Mouse (Mus musculus) bone marrow, adult 2 months (tissue): ENCODE data around the gene Slco1a5. TPM values are rescaled to one million over a fixed set of nuclear protein-coding genes. Genes with fewer than 3 reads are reported as not detected.
A peak's percentile ranks its signal among the peaks of the same experiment; 100 is the strongest.

Experiments used
- H3K27ac ChIP-seq: fragments of 200-500 bp; 2 replicates; pipeline ENCODE4 v1.5.1; 2012; ENCODE audit warnings: low read depth, mild to moderate bottlenecking, control low read depth, inconsistent platforms, low read length; ENCODE audit not compliant: control insufficient read depth, poor library complexity, insufficient read depth
- H3K4me1 ChIP-seq: fragments of 200-500 bp; 2 replicates; pipeline ENCODE4 v1.6.1; 2011; ENCODE audit warnings: low read length; ENCODE audit not compliant: control insufficient read depth, insufficient read depth
- H3K4me3 ChIP-seq: fragments of 200-500 bp; replicated peaks from 2 replicates; pipeline ENCODE3; 2011; ENCODE audit warnings: mild to moderate bottlenecking, low read depth, low read length, control low read depth; ENCODE audit not compliant: control insufficient read depth
- CTCF ChIP-seq: fragments of 200-500 bp; IDR thresholded peaks from 2 replicates; pipeline ENCODE4 v1.5.1; 2011; ENCODE audit warnings: low read length, control low read depth; ENCODE audit not compliant: control insufficient read depth, insufficient read depth
- POLR2A ChIP-seq: fragments of 200-500 bp; IDR thresholded peaks from 2 replicates; pipeline ENCODE4 v1.6.1; 2011; ENCODE audit warnings: low read depth, mild to moderate bottlenecking, control low read depth, low read length, borderline replicate concordance; ENCODE audit not compliant: control insufficient read depth
- WGBS: fragments of 180-500 bp; shearing (Covaris S2); methylation state at CpG from one replicate; pipeline ENCODE4 v1.1.7; 2018; 5-methylcytosine and 5-hydroxymethylcytosine counted together
- polyA plus RNA-seq: library from polyadenylated mRNA; stranded (reverse); fragments of >200 nt; gene quantifications from 2 replicates; pipeline ENCODE4 v1.2.4, GENCODE M21; 2011; ENCODE audit warnings: low replicate concordance; ENCODE audit not compliant: missing spikeins, insufficient read depth, insufficient read length

Gene Slco1a5
- polyA plus RNA-seq, 1 experiment: 0.62 TPM

- TF ChIP-seq POLR2A (no peak), CTCF (no peak)
- Histone ChIP-seq H3K4me3 (no peak overlapping the region), H3K4me1 (no peaks in the 10 kb centered on the region), H3K27ac (no peak overlapping the region)
- WGBS: 68% methylated on average over 11 of the region's 11 CpGs
Observed at GRCm38 (mm10) chr6:142347431-142348385, 24.9 kb upstream of the Slco1a5 start.

GRCm38 (mm10) chr6:142346181-142347110 is 23.7 kb upstream of the Slco1a5 start:
- 41% methylated on average over 12 of the region's 12 CpGs for WGBS
- TF ChIP-seq CTCF: no peak
- no peak for TF ChIP-seq POLR2A
- Histone ChIP-seq H3K4me1 (no peaks in the 10 kb centered on the region), H3K27ac (no peak overlapping the region), H3K4me3 (peak overlapping the region; percentile 98)

DNA sequence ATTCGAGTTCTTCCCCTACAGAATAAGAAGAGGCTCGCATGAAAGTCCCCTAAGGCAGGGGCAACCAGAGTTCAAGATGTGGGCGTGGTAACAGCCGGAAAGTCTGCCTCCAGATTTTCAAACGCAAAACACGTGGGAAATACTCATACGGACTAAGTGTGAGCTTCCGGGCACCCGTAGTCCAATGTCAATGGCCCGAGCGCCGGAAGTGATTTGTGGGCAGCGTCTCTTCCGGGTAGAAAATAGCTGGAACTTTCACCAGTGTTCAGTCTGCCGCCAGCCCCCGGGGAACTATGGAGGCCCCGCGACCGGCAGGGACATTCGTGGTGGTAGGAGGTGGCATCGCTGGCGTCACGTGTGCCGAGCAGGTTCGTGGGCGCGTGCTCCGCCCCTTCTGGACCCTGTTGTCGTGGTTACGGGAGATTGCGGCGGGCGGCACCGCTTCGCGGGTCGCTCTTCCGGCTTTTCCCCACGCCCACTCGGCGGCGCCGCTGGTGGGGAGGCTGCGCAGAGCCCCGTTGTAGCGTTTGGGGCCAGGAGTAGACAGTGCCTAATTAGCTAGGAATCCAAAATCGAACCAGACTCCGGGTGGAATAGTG is 22.8 kb upstream of the Slco1a5 start, which contains the start of gene Pyroxd1:
Pyroxd1 (plus strand) TSS at position 215 of the 599 bp plus-strand sequence.
- Histone ChIP-seq H3K4me3 (peak within 1 kb of the TSS; percentile 98), H3K4me1 (no peaks in the 10 kb centered on the region), H3K27ac (peak within 1 kb of the TSS; percentile 90)
- WGBS: under 1% methylated on average over 48 of the region's 48 CpGs
- TF ChIP-seq CTCF: no peak
- peak; percentile 20; the same call in 1 of the 2 replicates for TF ChIP-seq POLR2A

- 56% methylated on average over 2 of the region's 2 CpGs for WGBS
- no peak overlapping the region for H3K4me3 ChIP-seq
- TF ChIP-seq POLR2A (no peak), CTCF (peak; percentile 29)
- no peaks in the 10 kb centered on the region for H3K4me1 ChIP-seq
- no peak overlapping the region for H3K27ac ChIP-seq
Observed at GRCm38 (mm10) chr6:142343561-142343960, 20.8 kb upstream of the Slco1a5 start.

DNA sequence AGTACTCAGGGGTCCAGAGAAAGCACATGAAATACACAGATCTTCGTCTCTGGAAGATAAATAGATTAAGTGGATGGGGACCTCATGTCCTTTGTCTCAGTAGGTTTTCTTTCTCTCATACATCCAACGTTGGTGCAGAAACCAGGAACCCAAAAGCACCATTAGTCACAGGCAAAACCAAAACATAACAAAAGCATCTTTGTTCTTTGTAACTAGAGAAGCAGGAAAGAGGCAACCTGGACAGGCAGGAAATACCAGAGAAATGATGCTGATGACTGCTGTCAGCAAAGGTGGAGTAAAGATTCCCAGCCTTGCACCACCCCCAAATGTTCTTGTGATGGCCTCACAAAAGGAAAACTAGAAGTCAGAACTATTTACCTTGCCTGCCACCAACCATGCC is 16.8 kb upstream of the Slco1a5 start:
- Histone ChIP-seq H3K4me1 (no peaks in the 10 kb centered on the region), H3K27ac (no peak overlapping the region), H3K4me3 (no peak overlapping the region)
- WGBS: 28% methylated on average over 2 of the region's 2 CpGs
- TF ChIP-seq CTCF (no peak), POLR2A (no peak)

DNA sequence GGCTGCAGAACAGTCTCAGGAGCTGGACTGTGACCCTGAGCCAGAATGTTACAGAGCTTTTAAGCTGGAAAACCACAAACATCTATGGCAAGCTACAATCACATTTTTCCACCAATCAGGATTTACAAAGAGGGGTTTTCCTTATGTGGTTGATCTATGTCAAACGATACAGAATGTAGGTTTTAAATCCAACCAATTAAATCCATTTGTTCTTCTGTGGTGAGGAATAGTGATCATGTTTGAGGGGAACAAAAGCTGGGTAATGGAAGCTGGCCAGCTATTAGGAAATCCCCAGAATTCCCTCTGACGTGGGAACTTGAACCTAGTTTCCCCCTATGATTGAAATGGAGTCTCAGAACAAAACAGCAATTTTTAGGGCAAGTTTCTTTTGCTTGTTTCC is 16.2 kb upstream of the Slco1a5 start:
- Histone ChIP-seq H3K27ac (no peak overlapping the region), H3K4me3 (no peak overlapping the region), H3K4me1 (no peaks in the 10 kb centered on the region)
- WGBS: 53% methylated on average over 2 of the region's 2 CpGs
- TF ChIP-seq POLR2A: no peak
- no peak for TF ChIP-seq CTCF

- Histone ChIP-seq H3K27ac (no peak overlapping the region), H3K4me1 (no peaks in the 10 kb centered on the region), H3K4me3 (no peak overlapping the region)
- TF ChIP-seq POLR2A: no peak
- TF ChIP-seq CTCF: no peak
- 42% methylated on average over 1 of the region's 1 CpGs for WGBS
Observed at GRCm38 (mm10) chr6:142329201-142329600, 6.4 kb upstream of the Slco1a5 start.
